Mouse (Mus musculus): Measurements from ENCODE around the gene Aspdh.

Aspdh gene

GRCm38 (mm10) chr7:44446070-44446855 lies 18.9 kb upstream of the Aspdh start:
- no peak for DNase-seq (ENCODE audit: low read depth, low spot score)

GRCm38 (mm10) chr7:44453256-44453655 lies 11.9 kb upstream of the Aspdh start:
- DNase-seq (ENCODE audit: low read depth, low spot score) = no peak

- DNase-seq (ENCODE audit: low read depth, low spot score) = no peak
Measured at GRCm38 (mm10) chr7:44456302-44456701, 8.9 kb upstream of the Aspdh start.

- DNase-seq (ENCODE audit: low read depth, low spot score) = no peak
Measured at GRCm38 (mm10) chr7:44460067-44460466, 5.1 kb upstream of the Aspdh start.

GRCm38 (mm10) chr7:44460767-44461502 lies 4.3 kb upstream of the Aspdh start:
- no peak for DNase-seq (ENCODE audit: low read depth, low spot score)

- DNase-seq (ENCODE audit: low read depth, low spot score) = no peak
Measured at GRCm38 (mm10) chr7:44461503-44462217, 3.5 kb upstream of the Aspdh start.

GRCm38 (mm10) chr7:44462218-44463055 lies 2.8 kb upstream of the Aspdh start:
- DNase-seq (ENCODE audit: low read depth, low spot score) = no peak

- DNase-seq (ENCODE audit: low read depth, low spot score) = no peak
Measured at GRCm38 (mm10) chr7:44463056-44463425, 2.1 kb upstream of the Aspdh start.

GRCm38 (mm10) chr7:44463556-44464225 lies 1.5 kb upstream of the Aspdh start:
- DNase-seq (ENCODE audit: low read depth, low spot score) = no peak

- no peak for DNase-seq (ENCODE audit: low read depth, low spot score)
Measured at GRCm38 (mm10) chr7:44464511-44464910, 680 bp upstream of the Aspdh start.

GRCm38 (mm10) chr7:44466006-44466887 lies 1.1 kb downstream of the Aspdh start:
- DNase-seq (ENCODE audit: low read depth, low spot score) = no peak

GRCm38 (mm10) chr7:44466888-44467311 lies 1.7 kb downstream of the Aspdh start:
- no peak for DNase-seq (ENCODE audit: low read depth, low spot score)

GRCm38 (mm10) chr7:44467811-44468411 lies 2.7 kb downstream of the Aspdh start, which contains the start of gene Josd2:
Gene Josd2, plus strand, starts transcription at chr7:44467980.
- DNase-seq (ENCODE audit: low read depth, low spot score) = peak; percentile 97

- DNase-seq (ENCODE audit: low read depth, low spot score) = no peak
Measured at GRCm38 (mm10) chr7:44468644-44469285, 3.6 kb downstream of the Aspdh start.

GRCm38 (mm10) chr7:44469677-44470675 lies 4.8 kb downstream of the Aspdh start:
- no peak for DNase-seq (ENCODE audit: low read depth, low spot score)

- DNase-seq (ENCODE audit: low read depth, low spot score) = no peak
Measured at GRCm38 (mm10) chr7:44470696-44471612, 5.8 kb downstream of the Aspdh start.
